Mouse (Mus musculus) cerebral cortex, adult 2 months (tissue): ENCODE measurements around the gene Fbxw5.

Experiments
- WGBS: fragments of 180-500 bp; shearing (Covaris S2); methylation state at CpG from one replicate; pipeline ENCODE4 v1.1.7; 2018; 5-methylcytosine and 5-hydroxymethylcytosine counted together

Gene Fbxw5

GRCm38 (mm10) chr2:25500576-25501405 lies at the start of gene Fbxw5:
TSS of gene Fbxw5 (plus strand) at chr2:25500750.
- WGBS = 3% methylated on average over 39 of the region's 44 CpGs

GRCm38 (mm10) chr2:25450853-25451647 lies 49.5 kb upstream of the Fbxw5 start:
- WGBS = 76% methylated on average over 8 of the region's 8 CpGs

- 76% methylated on average over 1 of the region's 1 CpGs for WGBS
These were observed 47.6 kb upstream of the Fbxw5 start for GRCm38 (mm10) chr2:25452951-25453350.

DNA sequence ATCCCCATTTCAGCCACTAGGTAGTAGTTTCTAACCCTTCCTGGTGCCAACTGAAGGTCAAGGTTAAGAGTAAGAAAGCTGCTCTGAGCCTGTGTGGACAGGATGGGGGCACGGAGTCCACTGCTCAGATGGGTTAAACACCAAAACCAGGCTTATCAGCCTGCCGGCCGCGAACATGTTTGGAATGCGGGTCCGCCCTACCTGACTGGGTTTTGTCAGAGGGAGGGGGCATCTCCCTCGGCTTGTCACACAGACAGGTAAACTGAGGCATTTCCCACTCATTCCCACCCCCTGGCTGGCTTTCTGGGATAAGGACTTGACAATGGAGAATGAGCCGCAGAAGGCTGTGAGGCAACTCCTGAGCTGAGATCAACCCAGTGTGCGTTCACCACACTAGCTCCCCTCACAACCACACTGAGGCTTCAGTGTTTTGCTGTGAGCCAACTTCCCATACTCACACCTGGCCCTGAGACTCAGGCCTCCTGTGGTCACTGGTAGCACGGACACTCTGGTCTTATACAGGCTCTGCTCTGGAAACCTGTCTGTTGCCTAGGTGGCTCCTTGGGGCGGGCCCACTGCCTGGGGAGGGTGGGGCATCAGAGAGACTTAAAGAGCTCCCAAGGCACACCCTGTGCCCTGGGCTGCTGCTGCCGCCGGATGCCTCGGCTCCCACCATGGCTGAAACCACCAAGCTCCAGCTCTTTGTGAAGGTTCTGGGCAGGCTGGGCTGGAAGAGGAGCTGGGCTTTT lies 44.2 kb upstream of the Fbxw5 start, which contains the start of gene Clic3:
Gene Clic3 (plus strand): TSS at position 634 of the 749 bp plus-strand sequence.
- 70% methylated on average over 14 of the region's 14 CpGs for WGBS

GRCm38 (mm10) chr2:25457022-25457896 lies 43.3 kb upstream of the Fbxw5 start:
- WGBS = 82% methylated on average over 9 of the region's 9 CpGs

DNA sequence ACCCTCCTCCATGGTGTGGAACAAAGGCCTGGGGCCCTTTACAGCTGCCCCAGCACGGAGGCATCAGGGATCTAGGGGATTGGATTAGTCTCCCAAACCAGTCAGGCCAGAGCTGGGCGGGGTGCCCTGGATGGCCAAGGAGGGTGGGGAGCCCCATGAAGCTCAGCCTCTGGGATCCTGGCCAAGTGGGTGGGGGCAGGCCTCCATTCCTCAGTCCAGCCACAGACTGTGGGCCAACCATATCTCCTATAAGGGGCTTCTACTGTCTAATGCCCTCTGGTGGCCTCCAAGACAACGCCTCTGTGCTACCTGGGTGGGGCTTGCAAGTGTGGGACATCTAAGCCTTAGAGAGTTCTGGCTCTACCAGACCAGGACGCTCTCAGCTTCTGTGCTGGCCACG lies 41.6 kb upstream of the Fbxw5 start:
- 58% methylated on average over 5 of the region's 5 CpGs for WGBS

- 27% methylated on average over 5 of the region's 5 CpGs for WGBS
These were observed 40.4 kb upstream of the Fbxw5 start for GRCm38 (mm10) chr2:25460135-25460534.

DNA sequence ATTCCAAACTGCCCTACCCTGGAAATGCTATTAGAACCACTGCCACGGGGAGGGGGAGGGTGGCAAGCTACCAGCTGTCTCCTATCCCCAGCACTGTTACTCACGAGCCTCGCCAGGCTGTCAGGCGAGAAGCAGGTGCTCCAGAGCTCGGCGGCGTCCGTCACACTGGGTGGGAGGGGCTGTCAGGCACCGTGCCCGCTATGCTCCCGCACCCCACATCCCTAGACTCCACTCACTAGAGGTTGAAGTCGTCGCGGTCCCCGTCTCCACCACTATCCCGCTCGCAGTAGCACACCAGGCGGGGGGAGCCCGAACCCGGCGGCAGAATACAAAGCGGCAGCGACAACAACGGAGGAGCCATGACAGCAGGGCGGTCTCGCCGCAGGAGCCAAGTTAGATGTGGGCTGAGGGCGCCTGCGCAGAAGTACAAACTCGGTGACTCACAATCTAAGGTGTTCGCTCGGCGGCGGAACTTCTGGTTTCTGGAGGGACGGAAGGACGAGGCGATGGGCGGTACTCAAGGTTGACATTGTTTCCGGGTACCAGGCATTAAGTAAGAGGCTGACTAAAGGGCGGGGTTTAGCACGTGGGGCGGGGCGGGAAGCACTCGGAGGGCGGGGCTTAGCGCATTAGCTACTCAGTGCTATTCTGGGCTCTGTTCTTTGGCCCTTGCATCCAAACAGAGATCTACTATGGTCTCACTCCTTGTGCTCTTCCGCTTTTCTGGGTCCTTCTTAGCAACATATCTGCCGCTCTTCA lies 39.8 kb upstream of the Fbxw5 start, which contains the start of gene Paxx:
Gene Paxx (minus strand): TSS at position 544 of the 759 bp plus-strand sequence.
- under 1% methylated on average over 48 of the region's 48 CpGs for WGBS

- WGBS = 17% methylated on average over 3 of the region's 3 CpGs
These were observed 39.1 kb upstream of the Fbxw5 start for GRCm38 (mm10) chr2:25461407-25461806.

DNA sequence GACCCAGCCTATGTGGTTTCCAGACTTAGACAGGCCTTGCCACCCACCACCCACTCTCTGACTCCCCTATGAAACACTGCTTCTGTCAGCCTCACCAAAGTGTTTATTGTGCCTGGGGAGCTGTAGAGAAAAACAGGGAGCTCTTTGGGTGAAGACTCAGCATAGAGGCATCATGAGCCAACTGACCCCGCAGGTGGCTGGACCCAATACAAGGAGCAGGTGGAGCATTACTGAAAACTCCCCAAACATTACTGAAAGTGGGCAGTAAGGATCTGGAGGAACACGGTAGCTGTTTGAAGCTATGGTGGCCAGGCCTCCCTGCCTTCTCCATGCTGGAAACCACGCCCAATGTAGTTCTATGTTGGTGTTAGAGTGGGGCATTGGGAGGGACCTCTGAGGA lies 36.9 kb upstream of the Fbxw5 start:
- 94% methylated on average over 3 of the region's 3 CpGs for WGBS

GRCm38 (mm10) chr2:25465256-25465655 lies 35.3 kb upstream of the Fbxw5 start:
- WGBS = 94% methylated on average over 2 of the region's 2 CpGs

DNA sequence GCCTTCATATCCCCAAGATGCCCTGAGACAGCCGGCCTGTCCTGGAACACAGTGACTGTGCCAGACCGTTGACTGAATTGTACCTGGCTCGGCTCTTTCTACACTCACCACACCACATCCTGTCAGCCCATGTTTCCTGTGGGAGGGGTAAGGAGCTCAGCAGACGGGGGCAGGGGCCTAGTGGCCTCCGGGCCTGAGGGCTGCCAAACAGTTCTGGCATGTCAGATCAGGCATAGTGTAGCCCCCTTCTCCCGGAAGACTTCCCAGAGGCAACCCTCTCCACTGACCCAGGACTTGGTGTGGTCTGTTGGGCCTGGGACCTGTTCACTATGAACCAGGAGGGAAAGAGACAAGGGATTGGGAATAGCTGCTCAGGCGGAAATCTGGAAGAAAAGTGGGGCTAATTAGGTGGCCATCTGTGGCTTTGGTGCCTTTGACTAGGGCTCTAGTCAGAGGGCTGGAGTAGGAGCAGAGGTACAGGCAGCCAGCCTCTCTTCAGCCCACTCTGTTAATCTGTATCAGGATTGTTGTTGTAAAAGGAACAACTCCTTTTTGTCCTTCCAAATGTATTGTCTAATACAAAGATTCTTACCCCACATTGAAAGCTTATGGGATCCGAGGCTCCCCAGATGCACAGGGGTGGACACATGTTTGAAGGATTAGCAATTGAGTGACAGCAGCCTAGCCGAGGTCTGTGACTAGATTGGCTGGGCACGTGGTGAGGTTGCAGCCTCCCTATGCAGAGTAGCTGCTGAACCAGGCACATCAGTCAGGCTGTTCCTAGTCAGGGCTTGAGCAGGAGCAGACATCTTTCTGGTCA lies 34.5 kb upstream of the Fbxw5 start:
- 55% methylated on average over 10 of the region's 10 CpGs for WGBS

DNA sequence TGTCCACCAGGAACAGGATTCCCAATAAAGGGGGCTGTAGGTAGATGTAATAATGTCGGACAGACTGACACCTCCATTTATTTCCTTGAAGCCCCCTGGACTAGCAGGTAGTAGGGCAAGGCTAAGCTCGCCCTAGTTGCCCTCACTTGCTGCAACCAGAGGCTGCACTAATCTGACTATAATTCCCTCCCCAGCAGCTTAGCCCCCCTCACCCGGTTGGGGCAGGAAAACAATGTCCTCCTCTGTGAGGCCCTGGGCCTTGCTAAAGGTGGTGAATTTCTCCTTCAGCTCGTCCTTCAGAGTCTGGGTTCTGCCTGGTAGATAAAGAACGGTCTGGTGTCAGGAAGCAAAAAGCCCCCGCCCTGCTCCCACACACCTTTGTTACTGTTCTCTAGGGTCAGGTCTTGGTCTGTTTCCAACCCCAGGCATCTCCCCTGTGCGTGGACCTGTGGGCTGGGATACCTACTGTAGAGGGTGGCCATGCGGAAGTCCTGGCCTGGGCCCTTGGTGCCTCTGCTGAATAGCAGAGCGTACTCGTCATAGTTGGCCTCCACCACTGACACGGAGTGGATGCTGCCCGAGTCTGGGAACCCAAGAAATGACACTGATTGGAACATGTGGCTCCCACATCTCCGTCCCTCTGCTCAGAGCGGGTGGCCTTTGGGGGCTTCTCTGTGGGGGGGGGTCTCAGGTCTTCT lies 32.8 kb upstream of the Fbxw5 start:
- WGBS = 76% methylated on average over 14 of the region's 14 CpGs

- 68% methylated on average over 10 of the region's 10 CpGs for WGBS
These were observed 31.3 kb upstream of the Fbxw5 start for GRCm38 (mm10) chr2:25468962-25469915.

- WGBS = 59% methylated on average over 6 of the region's 6 CpGs
These were observed 30.6 kb upstream of the Fbxw5 start, which contains the start of gene Ptgds for GRCm38 (mm10) chr2:25469969-25470368. TSS of gene Ptgds (minus strand) at chr2:25470046.

DNA sequence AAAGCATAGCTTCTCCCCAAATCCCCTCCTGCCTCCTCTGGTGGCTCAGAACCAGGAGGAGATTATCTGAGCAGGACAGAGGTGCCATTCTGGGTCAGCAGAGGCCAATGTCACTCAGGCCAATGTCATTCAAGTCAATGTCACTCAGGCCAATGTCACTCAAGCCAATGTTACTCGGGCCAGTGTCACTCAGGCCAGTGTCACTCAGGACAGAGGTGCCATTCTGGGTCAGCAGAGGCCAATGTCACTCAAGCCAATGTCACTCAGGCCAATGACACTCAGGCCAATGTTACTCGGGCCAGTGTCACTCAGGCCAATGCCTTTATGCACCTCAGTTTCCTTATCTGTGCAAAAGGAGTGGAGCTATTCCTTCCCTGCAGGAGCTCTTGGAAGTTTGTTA lies 28.0 kb upstream of the Fbxw5 start:
- WGBS = 81% methylated on average over 2 of the region's 2 CpGs

DNA sequence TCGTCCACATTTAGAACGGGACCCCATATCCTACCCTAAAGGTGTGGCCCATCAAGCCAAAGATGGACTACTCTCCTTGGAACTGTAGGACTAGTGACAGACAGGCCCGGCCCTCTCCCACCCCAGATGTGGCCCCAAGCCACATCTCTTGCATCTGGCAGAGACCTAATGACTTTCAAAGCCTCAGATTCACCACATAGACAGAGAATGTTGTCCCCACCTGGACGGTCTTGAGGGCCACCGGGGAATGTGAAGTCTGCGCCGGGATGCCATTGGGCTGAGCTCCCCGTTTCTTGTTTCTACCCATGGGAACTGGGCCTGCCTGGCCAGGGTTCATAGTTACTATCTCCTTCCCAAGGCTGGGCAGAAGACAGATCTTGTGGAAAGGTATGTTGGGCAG lies 23.0 kb upstream of the Fbxw5 start:
- 92% methylated on average over 8 of the region's 8 CpGs for WGBS
